ENCODE assay signal across 9 mouse cellular contexts in the genomic region with DNA sequence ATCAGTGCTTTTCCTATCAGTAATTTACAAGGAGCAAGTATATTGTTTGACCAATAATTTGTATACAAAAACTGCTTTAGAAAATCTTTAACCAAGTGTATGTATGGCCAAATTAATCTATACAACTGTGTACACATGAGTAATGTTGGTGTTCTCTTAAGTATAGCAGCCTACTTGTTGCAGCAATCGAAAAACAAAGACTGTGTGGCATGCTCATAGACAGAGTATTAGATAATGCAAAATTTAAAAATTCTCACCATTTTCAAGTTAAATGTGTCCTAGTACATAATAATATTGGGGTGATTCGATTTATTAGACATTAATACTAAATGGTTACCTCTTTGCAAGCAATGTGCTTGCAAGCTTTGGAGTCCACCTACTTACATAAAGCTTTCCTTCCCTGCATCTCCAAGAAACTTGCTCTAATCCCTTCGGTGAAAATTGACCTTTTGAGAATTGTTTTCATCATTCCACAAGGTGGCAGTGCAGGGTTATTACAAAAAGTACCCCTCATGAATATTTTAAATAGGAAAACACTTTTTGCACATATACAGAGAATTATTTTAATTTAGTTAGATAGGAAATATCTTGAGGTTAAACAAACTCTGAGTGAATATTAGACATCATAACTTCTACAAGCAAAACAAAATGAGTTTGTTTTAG.
DNase-seq lines count a peak whose midpoint lies in the region; ATAC-seq and TF ChIP-seq lines count a peak whose summit lies in the region.
"Had no signal": no experiment of that assay in that cellular context is flagged by ENCODE, and none has a peak within 500 bp of the region (broad histone marks: within the 10 kb centered on the region; RNA-seq: fewer than 3 reads in every experiment).

No protein-coding gene starts in this region.

- H3K4me2 ChIP-seq in intestine, postnatal 0 days (replicated peaks; ENCODE audit: low read depth), result no peak overlapping the region
- H3K4me2 ChIP-seq in intestine, embryonic 16.5 days (ENCODE audit: low read depth, low read length), result no peak overlapping the region
- H3K4me2 ChIP-seq in stomach, postnatal 0 days (replicated peaks; ENCODE audit: low read depth), result no peak overlapping the region

- no peaks in the 10 kb centered on the region for H3K4me1 ChIP-seq in intestine, postnatal 0 days (replicated peaks; ENCODE audit: control insufficient read depth, insufficient read depth, low read length)
- no peaks in the 10 kb centered on the region for H3K4me1 ChIP-seq in intestine, embryonic 16.5 days (ENCODE audit: control insufficient read depth, insufficient read depth, low read length)
- H3K4me1 ChIP-seq in stomach, postnatal 0 days (replicated peaks; ENCODE audit: control insufficient read depth, insufficient read depth), result no peaks in the 10 kb centered on the region

- WGBS in intestine, postnatal 0 days, result 25% methylated on average over 3 of the region's 3 CpGs
- 27% methylated on average over 3 of the region's 3 CpGs for WGBS in intestine, embryonic 16.5 days
- WGBS in stomach, postnatal 0 days, result 29% methylated on average over 3 of the region's 3 CpGs

- no peaks in the 10 kb centered on the region for H3K9me3 ChIP-seq in intestine, postnatal 0 days (ENCODE audit: control insufficient read depth)
- no peaks in the 10 kb centered on the region for H3K9me3 ChIP-seq in intestine, embryonic 16.5 days (ENCODE audit: control insufficient read depth, low read length)
- no peaks in the 10 kb centered on the region for H3K9me3 ChIP-seq in stomach, postnatal 0 days (ENCODE audit: control insufficient read depth, low read length)

- TF ChIP-seq EP300 in stomach, postnatal 0 days (optimal IDR thresholded peaks at IDR 0.05), result no peak

- DNase-seq in right cerebral cortex, adult 18-20 months, result peak; percentile 26
- no peak for DNase-seq in right cerebral cortex, postnatal 4 days
- peak; percentile 66 for DNase-seq in embryo, embryonic 11 days
- no peak for DNase-seq in stomach, postnatal 0 days (ENCODE audit: low spot score)
- no peak for DNase-seq in kidney, adult 8-10 months
- DNase-seq: gastrocnemius, postnatal 14 days had no signal

- no peaks in the 10 kb centered on the region for H3K27me3 ChIP-seq in intestine, postnatal 0 days (replicated peaks; ENCODE audit: control insufficient read depth, insufficient read depth, low read length)
- H3K27me3 ChIP-seq in intestine, embryonic 16.5 days (replicated peaks; ENCODE audit: control insufficient read depth, insufficient read depth, low read length), result no peaks in the 10 kb centered on the region
- H3K27me3 ChIP-seq in stomach, postnatal 0 days (ENCODE audit: control insufficient read depth, insufficient read depth, low read length), result no peaks in the 10 kb centered on the region

- ATAC-seq in intestine, postnatal 0 days, result no peak
- no peak for ATAC-seq in intestine, embryonic 16.5 days
- ATAC-seq in stomach, postnatal 0 days (ENCODE audit: low FRiP score, low TSS enrichment), result no peak
- ATAC-seq in CD4-positive, CD25-positive, alpha-beta regulatory T cell, adult 4 months, result no peak

- no peak overlapping the region for H3K4me3 ChIP-seq in intestine, postnatal 0 days (ENCODE audit: low read depth, low read length)
- H3K4me3 ChIP-seq in intestine, embryonic 16.5 days (ENCODE audit: low read length), result no peak overlapping the region
- no peak overlapping the region for H3K4me3 ChIP-seq in stomach, postnatal 0 days (ENCODE audit: low read depth, low read length)

- H3K9ac ChIP-seq in intestine, postnatal 0 days (ENCODE audit: low read depth, low read length), result no peak overlapping the region
- no peak overlapping the region for H3K9ac ChIP-seq in intestine, embryonic 16.5 days (ENCODE audit: low read depth, low read length)
- H3K9ac ChIP-seq in stomach, postnatal 0 days (ENCODE audit: low read length), result no peak overlapping the region

- no peak overlapping the region for H3K27ac ChIP-seq in intestine, postnatal 0 days (ENCODE audit: low read depth, low read length)
- H3K27ac ChIP-seq in intestine, embryonic 16.5 days (ENCODE audit: low read length), result no peak overlapping the region
- H3K27ac ChIP-seq in stomach, postnatal 0 days (replicated peaks), result no peak overlapping the region

- TF ChIP-seq CTCF in intestine, postnatal 0 days (IDR thresholded peaks at IDR 0.05; ENCODE audit: low read depth), result peak; percentile 53
- peak; percentile 69 for TF ChIP-seq CTCF in stomach, postnatal 0 days (IDR thresholded peaks at IDR 0.05; ENCODE audit: low read depth)

- no peaks in the 10 kb centered on the region for H3K36me3 ChIP-seq in intestine, postnatal 0 days (ENCODE audit: control insufficient read depth, insufficient read depth)
- H3K36me3 ChIP-seq in intestine, embryonic 16.5 days (ENCODE audit: control insufficient read depth, insufficient read depth, low read length), result no peaks in the 10 kb centered on the region
- H3K36me3 ChIP-seq in stomach, postnatal 0 days (ENCODE audit: control insufficient read depth, insufficient read depth, low read length), result no peaks in the 10 kb centered on the region

Comparison
In these comparisons a context has a peak if more than half of its experiments do, and no peak if none do; other contexts are left out.
1. DNase-seq: peak in right cerebral cortex, adult 18-20 months (single experiment) and embryo, embryonic 11 days (single experiment); none in right cerebral cortex, postnatal 4 days (single experiment), stomach, postnatal 0 days (single experiment) and kidney, adult 8-10 months (0 of 2).